Mouse (Mus musculus) T-helper 17 cell (primary cell): ENCODE measurements around the gene Gm4553.
"Not testable (repeated sequence)": the region's sequence is repeated elsewhere in the genome, so short reads cannot be mapped to it uniquely, and the experiment has no call there.

Source experiments
- in situ Hi-C, 2 experiments: fragments of 300-600 bp; cut with MboI, MseI; formaldehyde crosslinking; loops; 1 replicate in 1 of 2; 2 replicates in 1 of 2; pipeline ENCODE4 v1.15.1; 2025; ENCODE audit warnings: high pct_unique_total_duplicates in 2 of 2

Gm4553 gene

DNA sequence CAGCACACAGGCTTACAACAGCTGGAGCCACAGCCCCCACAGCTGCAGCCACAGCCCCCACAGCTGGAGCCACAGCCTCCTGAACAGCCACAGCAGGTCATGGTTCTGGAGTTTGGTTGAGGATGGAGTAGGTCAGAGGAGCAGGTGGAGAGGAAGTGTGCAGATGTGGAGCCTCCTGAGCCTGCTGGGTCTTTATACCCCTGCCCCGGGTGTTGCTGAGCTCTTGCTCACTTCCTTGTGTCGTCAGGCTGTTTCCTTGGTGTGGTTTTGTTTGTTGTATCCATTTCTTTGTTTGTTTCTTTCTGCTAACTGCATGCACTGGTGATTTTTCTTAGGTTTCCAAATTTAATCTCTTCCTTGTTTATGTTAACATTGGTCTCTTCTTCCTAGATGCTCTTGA lies 29.6 kb downstream of the Gm4553 start, which contains the start of gene Gm39115:
Gene Gm39115, minus strand, starts transcription at position 101 of the 400 bp plus-strand sequence.
- in situ Hi-C loops: not testable (repeated sequence)

DNA sequence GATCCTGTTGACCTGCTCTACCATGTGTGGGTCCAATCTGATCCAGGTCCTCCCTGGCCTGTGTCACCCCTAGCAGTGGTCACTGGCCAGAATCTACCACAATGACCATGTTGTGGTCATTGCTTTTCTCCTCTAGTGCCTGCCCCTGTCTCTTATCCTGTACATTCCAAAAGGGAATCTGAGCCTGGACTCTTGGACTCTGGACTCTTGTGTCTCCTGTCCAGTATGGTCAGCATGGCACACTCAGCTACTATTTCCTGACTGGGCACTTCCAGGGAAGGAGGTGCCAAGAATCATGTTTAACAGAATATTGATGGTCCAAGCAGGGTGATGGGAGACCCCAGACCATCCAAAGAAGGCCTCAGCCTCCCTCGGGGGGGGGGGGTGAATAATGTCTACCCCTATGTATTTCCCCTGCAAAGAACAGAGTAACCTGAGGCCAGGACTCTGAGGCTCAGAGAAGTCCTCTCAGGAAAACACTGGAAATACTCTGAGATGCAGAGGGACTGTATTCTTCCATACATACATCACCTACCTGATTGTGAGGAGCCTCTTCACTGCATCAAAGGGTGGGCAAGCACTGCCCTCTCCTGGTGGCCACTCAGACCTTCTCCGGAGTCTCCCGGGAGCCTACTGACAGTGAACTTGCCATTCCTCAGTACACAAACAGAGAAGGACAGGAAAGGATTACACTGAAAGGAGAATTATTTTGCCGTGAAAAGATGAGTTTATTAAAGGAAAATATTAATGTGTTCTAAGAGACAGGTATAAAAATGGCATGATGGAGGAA lies 31.1 kb downstream of the Gm4553 start:
- in situ Hi-C loops: no loop called here

DNA sequence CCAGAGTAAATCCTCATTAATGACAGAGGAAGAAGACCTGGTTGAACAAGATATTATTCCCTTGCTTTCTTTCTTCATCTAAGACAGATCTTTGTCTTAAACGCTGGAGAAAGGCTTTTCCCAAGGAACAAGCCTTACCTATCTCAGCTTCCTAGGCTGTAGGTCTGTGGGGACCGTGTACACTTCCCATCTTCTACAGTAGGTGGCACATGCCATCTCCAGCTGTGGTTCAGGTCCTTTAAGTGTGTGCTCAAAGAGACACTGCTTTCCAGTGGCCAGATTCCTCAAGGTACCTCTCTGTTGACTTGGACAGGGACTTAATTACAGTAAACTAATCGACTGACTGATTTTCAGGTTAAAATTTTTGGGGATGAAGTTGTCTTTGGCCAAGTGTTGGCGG lies 36.7 kb downstream of the Gm4553 start:
- in situ Hi-C loops: no loop called here

DNA sequence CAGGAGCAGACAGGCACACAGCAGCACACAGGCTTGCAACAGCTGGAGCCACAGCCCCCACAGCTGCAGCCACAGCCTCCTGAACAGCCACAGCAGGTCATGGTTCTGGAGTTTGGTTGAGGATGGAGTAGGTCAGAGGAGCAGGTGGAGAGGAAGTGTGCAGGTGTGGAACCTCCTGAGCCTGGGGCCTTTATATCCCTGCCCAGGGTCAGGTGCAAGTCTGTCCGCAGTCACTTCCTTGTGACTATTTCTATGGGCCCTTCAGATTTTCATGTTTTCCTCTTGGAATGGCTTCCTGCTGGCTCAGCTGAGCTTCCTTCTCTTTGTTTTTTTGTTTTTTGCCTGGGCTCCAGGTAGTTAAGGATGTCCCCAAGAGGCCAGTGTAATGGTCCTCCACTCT lies 44.9 kb downstream of the Gm4553 start, which contains the start of gene Gm45618:
Gene Gm45618, minus strand, starts transcription at position 101 of the 400 bp plus-strand sequence.
- in situ Hi-C loops: not testable (repeated sequence)

DNA sequence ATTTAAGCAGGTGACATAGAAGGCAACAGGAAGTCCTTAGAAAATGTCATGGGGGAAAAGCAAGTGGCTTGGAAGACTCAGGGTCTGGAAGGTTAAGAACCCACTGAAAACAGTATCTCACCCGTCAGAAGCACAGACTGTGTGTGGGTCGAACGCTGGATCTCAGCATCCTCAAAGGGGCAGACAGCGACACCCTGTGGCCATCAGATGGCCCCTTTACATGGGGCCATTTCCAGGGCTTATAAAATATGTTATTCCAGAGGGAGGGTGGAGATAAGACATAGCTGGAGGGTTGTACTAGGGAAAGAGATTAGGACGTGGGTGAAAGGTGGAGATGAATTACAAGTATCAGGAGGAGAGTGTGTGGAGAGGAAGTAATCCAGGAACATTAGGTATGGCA lies 45.9 kb downstream of the Gm4553 start:
- in situ Hi-C loops: loop anchor here in 1 of 2 experiments (10.0 kb wide), 1 partner anchor 345 kb away; the partner anchor contains the start of gene Lsp1
